Comparison of ENCODE assay signal across 21 mouse cellular contexts in the genomic region with DNA sequence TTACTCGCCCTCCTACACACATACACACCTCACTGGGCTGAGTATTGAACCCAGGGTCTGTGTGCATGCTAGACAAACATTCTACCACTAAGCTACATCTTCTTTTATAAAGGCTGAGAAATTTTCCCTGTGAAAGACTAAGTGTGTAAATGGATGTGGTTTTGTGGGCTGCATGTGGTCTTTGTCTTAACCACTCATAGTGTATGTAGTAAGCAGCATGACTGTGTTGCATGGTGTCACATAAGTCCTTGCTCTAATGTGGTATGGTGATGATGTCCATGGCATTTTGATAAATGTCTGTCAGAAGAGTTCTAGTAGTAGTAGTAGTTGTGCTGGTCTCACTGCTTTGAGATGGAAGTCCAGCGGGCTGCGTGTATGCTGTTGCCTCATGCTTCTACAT. TPM values are rescaled to one million over a fixed set of nuclear protein-coding genes. Genes with fewer than 3 reads are reported as not detected.
"Had no signal": no experiment of that assay in that cellular context is flagged by ENCODE, and none has a peak within 500 bp of the region (broad histone marks: within the 10 kb centered on the region; RNA-seq: fewer than 3 reads in every experiment).

No protein-coding gene starts in this region.

- H3K27ac ChIP-seq: liver, embryonic 14.5 days; lung, embryonic 15.5 days; macrophage; midbrain, embryonic 13.5 days; midbrain, embryonic 15.5 days; neural tube, embryonic 12.5 days; stomach, embryonic 15.5 days; stomach, postnatal 0 days had no signal

- H3K4me2 ChIP-seq: lung, embryonic 15.5 days; midbrain, embryonic 11.5 days; midbrain, embryonic 13.5 days; midbrain, embryonic 15.5 days; neural tube, embryonic 12.5 days; stomach, embryonic 15.5 days had no signal

- DNase-seq: lung, adult 2 months; lung, postnatal 14 days; lung, postnatal 36 days; right cerebral cortex, postnatal 14 days; thymus, adult 2 months; thymus, postnatal 25 days had no signal

- H3K4me1 ChIP-seq: lung, embryonic 15.5 days; midbrain, embryonic 13.5 days; midbrain, embryonic 15.5 days; neural tube, embryonic 12.5 days; stomach, embryonic 15.5 days had no signal

- ATAC-seq: lung, postnatal 0 days; midbrain, embryonic 13.5 days; midbrain, embryonic 15.5 days had no signal

- H3K27me3 ChIP-seq: lung, embryonic 15.5 days; megakaryocyte, embryonic 14.5 days; midbrain, embryonic 13.5 days; midbrain, embryonic 15.5 days; neural tube, embryonic 12.5 days; stomach, embryonic 15.5 days had no signal

- H3K9me3 ChIP-seq: lung, embryonic 15.5 days; megakaryocyte, embryonic 14.5 days; midbrain, embryonic 13.5 days; midbrain, embryonic 15.5 days; neural tube, embryonic 12.5 days; stomach, embryonic 15.5 days had no signal

- H3K4me3 ChIP-seq: lung, embryonic 15.5 days; megakaryocyte, embryonic 14.5 days; midbrain, embryonic 13.5 days; midbrain, embryonic 15.5 days; neural tube, embryonic 12.5 days; stomach, embryonic 15.5 days had no signal

- H3K9ac ChIP-seq: liver, embryonic 14.5 days; lung, embryonic 15.5 days; midbrain, embryonic 13.5 days; midbrain, embryonic 15.5 days; neural tube, embryonic 12.5 days; stomach, embryonic 15.5 days had no signal

RNA-seq across cellular contexts. Expression of gene Oca2, which starts 36.7 kb away (rescaled TPM):
- total RNA-seq: monocyte, adult 5-6 weeks; neutrophil, adult 5-6 weeks had no signal
- polyA plus RNA-seq: liver, embryonic 14.5 days; liver, embryonic 16.5 days; lung, adult 2 months; lung, postnatal 0 days; macrophage; thymus, adult 2 months; urinary bladder, adult 2 months had no signal
